Mouse (Mus musculus) heart, adult 2 months (tissue): ENCODE measurements around the gene Cenpm.

ENCODE experiments used
- CTCF ChIP-seq: fragments of 200-600 bp; IDR thresholded peaks from 2 replicates; pipeline ENCODE4 v1.8.1; 2022; ENCODE audit warnings: antibody characterized with exemption, mild to moderate bottlenecking, moderate library complexity
- POLR2A ChIP-seq: fragments of 200-500 bp; IDR thresholded peaks from 2 replicates; pipeline ENCODE4 v1.6.1; 2011; ENCODE audit warnings: mild to moderate bottlenecking, low read depth, low read length, control low read depth; ENCODE audit not compliant: insufficient read depth

DNA sequence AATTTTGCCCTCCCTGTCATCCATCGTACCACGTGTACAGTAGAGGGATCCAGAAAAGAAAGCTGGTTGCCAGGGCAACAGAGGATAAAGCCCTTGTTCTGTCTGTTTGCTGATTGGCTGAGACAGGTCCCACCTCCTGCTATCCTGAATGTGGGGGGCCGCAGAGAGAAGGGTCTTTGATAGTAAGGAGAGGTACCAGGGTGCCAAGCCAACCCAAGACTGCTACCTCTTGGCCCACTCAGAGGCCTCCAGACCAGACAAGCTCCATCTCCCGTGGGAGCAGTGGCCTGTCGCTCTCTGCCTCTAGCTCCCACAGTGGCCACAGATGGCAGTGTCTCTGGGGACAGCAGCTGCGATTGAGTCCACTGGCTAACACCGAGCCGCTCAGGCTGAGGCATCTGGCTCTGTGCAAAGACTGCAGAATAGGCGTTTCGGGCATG lies 11.4 kb upstream of the Cenpm start:
- TF ChIP-seq CTCF (no peak), POLR2A (no peak)
